Mouse (Mus musculus) heart, embryonic 13.5 days (tissue): ENCODE measurements around the gene Dnaja2. TPM values are rescaled to one million over a fixed set of nuclear protein-coding genes. Genes with fewer than 3 reads are reported as not detected.

Experiments
- ATAC-seq: fragments of 200-750 bp; cut with Nextera tagmentation; 2 replicates; pipeline ENCODE4 v1.8.0; 2017; ENCODE audit warnings: moderate TSS enrichment; ENCODE audit not compliant: insufficient number of reproducible peaks, low FRiP score, low TSS enrichment; ENCODE audit errors: extremely low read depth
- H3K27ac ChIP-seq: fragments of 300-500 bp; sonication (generic); replicated peaks from 2 replicates; pipeline ENCODE4 v1.5.1; 2015; ENCODE audit warnings: moderate library complexity, mild to moderate bottlenecking, inconsistent platforms
- H3K27me3 ChIP-seq: fragments of 300-500 bp; sonication (generic); replicated peaks from 2 replicates; pipeline ENCODE4 v1.6.1; 2015; ENCODE audit warnings: mild to moderate bottlenecking, inconsistent platforms
- H3K36me3 ChIP-seq: fragments of 300-500 bp; sonication (generic); 2 replicates; pipeline ENCODE4 v1.6.1; 2015; ENCODE audit warnings: mild to moderate bottlenecking, inconsistent platforms
- H3K4me1 ChIP-seq: fragments of 300-500 bp; sonication (generic); 2 replicates; pipeline ENCODE4 v1.6.1; 2015; ENCODE audit warnings: inconsistent platforms
- H3K4me2 ChIP-seq: fragments of 300-500 bp; sonication (generic); 2 replicates; pipeline ENCODE4 v1.6.1; 2015; ENCODE audit warnings: inconsistent platforms, mild to moderate bottlenecking, moderate library complexity
- H3K4me3 ChIP-seq: fragments of 300-500 bp; sonication (generic); 2 replicates; pipeline ENCODE4 v1.5.1; 2015; ENCODE audit warnings: moderate library complexity, mild to moderate bottlenecking, inconsistent platforms
- H3K9ac ChIP-seq: fragments of 300-500 bp; sonication (generic); 2 replicates; pipeline ENCODE4 v1.6.1; 2015; ENCODE audit warnings: inconsistent platforms, mild to moderate bottlenecking, moderate library complexity
- H3K9me3 ChIP-seq: fragments of 300-500 bp; sonication (generic); 2 replicates; pipeline ENCODE4 v1.6.1; 2016; ENCODE audit warnings: inconsistent platforms
- WGBS: fragments of 180-500 bp; shearing (Covaris S2); methylation state at CpG from one replicate; pipeline ENCODE4 v1.1.7; 2015; ENCODE audit warnings: mixed read lengths; 5-methylcytosine and 5-hydroxymethylcytosine counted together
- polyA plus RNA-seq: library from polyadenylated mRNA; unstranded; fragments of >200 nt; fragmentation: Nextera tagmentation; extraction: Ambion mirVana; gene quantifications from 2 replicates; pipeline ENCODE4 v1.2.1, GENCODE M21; 2015

The Dnaja2 gene
- polyA plus RNA-seq, 1 experiment from 2014 or later, result 126 TPM

- peaks cover 35% of the 10 kb centered on the region for H3K36me3 ChIP-seq
- no peak overlapping the region for H3K4me3 ChIP-seq
- no peak overlapping the region for H3K9ac ChIP-seq
- WGBS, result 89% methylated on average over 4 of the region's 4 CpGs
- no peaks in the 10 kb centered on the region for H3K27me3 ChIP-seq
- no peak overlapping the region for H3K4me2 ChIP-seq
- ATAC-seq, result no peak
- H3K4me1 ChIP-seq, result peaks cover 8% of the 10 kb centered on the region; the same call in 1 of the 2 replicates
- no peaks in the 10 kb centered on the region for H3K9me3 ChIP-seq
- H3K27ac ChIP-seq, result no peak overlapping the region
Measured at GRCm38 (mm10) chr8:85520586-85520985, 34.6 kb downstream of the Dnaja2 start.

DNA sequence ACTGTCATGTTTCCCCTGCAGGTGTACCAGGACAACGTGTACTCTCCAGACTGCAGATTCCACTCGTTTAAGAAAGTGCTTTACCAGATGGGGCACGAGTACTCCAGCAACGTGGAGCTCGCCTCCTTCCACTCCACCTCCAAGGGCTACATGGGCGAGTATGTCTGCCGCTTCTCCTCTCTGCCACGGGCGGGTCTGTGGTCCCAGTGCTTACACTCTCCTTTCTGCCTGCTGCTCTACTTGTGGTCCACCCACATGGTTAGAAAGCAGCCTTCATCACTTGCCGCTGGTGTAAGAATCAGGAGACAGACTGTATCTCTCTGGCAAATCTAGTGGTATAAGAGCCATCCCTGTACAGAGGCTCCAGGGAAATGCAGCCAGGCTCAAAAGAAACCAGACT lies 37.2 kb downstream of the Dnaja2 start:
- Histone ChIP-seq H3K27me3 (no peaks in the 10 kb centered on the region), H3K4me1 (no peaks in the 10 kb centered on the region), H3K36me3 (peaks cover 29% of the 10 kb centered on the region), H3K4me3 (no peak overlapping the region), H3K4me2 (no peak overlapping the region), H3K9ac (no peak overlapping the region), H3K9me3 (no peaks in the 10 kb centered on the region), H3K27ac (no peak overlapping the region)
- ATAC-seq, result no peak
- 85% methylated on average over 10 of the region's 10 CpGs for WGBS

GRCm38 (mm10) chr8:85517336-85517735 lies 37.8 kb downstream of the Dnaja2 start:
- no peak for ATAC-seq
- Histone ChIP-seq H3K27ac (no peak overlapping the region), H3K4me3 (no peak overlapping the region), H3K4me1 (no peaks in the 10 kb centered on the region), H3K9ac (no peak overlapping the region), H3K36me3 (peaks cover 29% of the 10 kb centered on the region), H3K9me3 (no peaks in the 10 kb centered on the region), H3K4me2 (no peak overlapping the region), H3K27me3 (no peaks in the 10 kb centered on the region)
- WGBS, result 68% methylated on average over 4 of the region's 4 CpGs

DNA sequence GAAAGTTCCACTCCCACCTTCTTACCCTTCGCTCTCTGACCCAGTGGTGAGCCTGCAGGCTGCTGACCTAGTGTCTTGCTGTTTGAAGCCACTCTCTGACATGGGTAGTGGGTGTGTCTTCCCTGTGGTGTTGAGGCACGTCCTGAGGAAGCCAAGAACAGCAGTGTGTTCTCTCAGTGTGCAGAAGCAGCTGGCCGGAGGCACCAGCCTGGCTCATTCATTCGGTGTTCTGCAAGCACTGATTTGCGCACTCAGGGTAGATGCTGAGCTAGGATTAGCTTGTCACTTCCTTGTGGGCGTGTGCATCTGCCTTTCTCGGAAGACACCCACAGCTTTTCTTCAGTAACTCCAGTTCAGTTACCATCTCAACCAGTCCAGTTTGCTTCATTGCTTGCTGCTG lies 39.8 kb downstream of the Dnaja2 start:
- Histone ChIP-seq H3K36me3 (peaks cover 13% of the 10 kb centered on the region), H3K27ac (no peak overlapping the region), H3K9me3 (no peaks in the 10 kb centered on the region), H3K4me2 (no peak overlapping the region), H3K4me3 (no peak overlapping the region), H3K4me1 (no peaks in the 10 kb centered on the region), H3K27me3 (no peaks in the 10 kb centered on the region), H3K9ac (no peak overlapping the region)
- no peak for ATAC-seq
- 64% methylated on average over 7 of the region's 7 CpGs for WGBS

DNA sequence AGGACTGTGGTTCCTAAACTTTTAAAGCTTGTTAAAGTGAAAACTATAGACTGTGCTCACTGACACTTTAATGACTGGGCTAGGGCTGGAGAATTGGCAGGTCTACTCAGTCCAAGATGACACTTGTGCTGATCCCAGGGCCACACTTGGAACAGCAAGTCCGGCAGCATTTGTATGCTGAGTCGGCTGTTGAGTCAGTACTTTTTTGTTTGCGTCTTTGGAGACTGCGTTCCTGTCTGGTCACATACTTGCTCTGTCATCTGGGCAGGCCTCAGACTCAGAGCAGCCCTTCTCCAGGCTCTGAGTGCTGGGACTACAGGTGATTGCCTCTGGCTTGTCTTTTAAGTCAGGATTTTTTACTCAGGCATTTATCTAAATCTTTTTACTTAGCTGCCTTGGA lies 41.9 kb downstream of the Dnaja2 start:
- no peak overlapping the region for H3K9ac ChIP-seq
- no peaks in the 10 kb centered on the region for H3K4me1 ChIP-seq
- H3K4me3 ChIP-seq, result no peak overlapping the region
- H3K27me3 ChIP-seq, result no peaks in the 10 kb centered on the region
- H3K27ac ChIP-seq, result no peak overlapping the region
- peaks cover 12% of the 10 kb centered on the region; the same call in 1 of the 2 replicates for H3K36me3 ChIP-seq
- WGBS, result 83% methylated on average over 4 of the region's 4 CpGs
- H3K4me2 ChIP-seq, result no peak overlapping the region
- no peaks in the 10 kb centered on the region for H3K9me3 ChIP-seq
- no peak for ATAC-seq

DNA sequence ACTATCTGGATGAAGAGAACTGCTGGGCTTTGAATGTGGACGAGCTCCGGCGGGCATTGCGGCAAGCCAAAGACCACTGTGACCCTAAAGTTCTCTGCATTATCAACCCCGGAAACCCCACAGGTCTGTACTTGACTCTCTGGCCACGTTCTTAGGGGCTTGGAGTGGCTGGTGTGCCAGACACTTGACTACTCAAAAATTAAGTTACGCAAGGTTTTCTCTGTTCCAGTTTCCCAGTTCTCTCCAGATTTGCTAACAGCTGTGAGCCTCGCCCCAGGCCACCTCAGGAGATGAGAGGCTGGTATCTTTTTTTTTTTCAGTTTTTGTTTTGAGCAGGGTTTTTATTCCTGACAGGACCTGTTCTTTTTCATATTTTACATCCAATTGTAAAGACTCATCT lies 42.9 kb downstream of the Dnaja2 start:
- Histone ChIP-seq H3K36me3 (peaks cover 14% of the 10 kb centered on the region; the same call in 1 of the 2 replicates), H3K4me1 (no peaks in the 10 kb centered on the region), H3K27me3 (no peaks in the 10 kb centered on the region), H3K27ac (no peak overlapping the region), H3K4me2 (no peak overlapping the region), H3K9me3 (no peaks in the 10 kb centered on the region), H3K4me3 (no peak overlapping the region), H3K9ac (no peak overlapping the region)
- ATAC-seq, result no peak
- 85% methylated on average over 8 of the region's 8 CpGs for WGBS

- Histone ChIP-seq H3K27me3 (no peaks in the 10 kb centered on the region), H3K27ac (no peak overlapping the region), H3K9ac (no peak overlapping the region), H3K9me3 (no peaks in the 10 kb centered on the region), H3K4me2 (no peak overlapping the region), H3K4me3 (no peak overlapping the region), H3K4me1 (no peaks in the 10 kb centered on the region), H3K36me3 (peaks cover 14% of the 10 kb centered on the region; the same call in 1 of the 2 replicates)
- WGBS, result 66% methylated on average over 4 of the region's 4 CpGs
- no peak for ATAC-seq
Measured at GRCm38 (mm10) chr8:85508661-85509060, 46.5 kb downstream of the Dnaja2 start.

- WGBS, result 81% methylated on average over 4 of the region's 4 CpGs
- Histone ChIP-seq H3K9me3 (no peaks in the 10 kb centered on the region), H3K27ac (no peak overlapping the region), H3K27me3 (no peaks in the 10 kb centered on the region), H3K4me3 (no peak overlapping the region), H3K4me1 (peaks cover 2% of the 10 kb centered on the region), H3K4me2 (no peak overlapping the region), H3K36me3 (peaks cover 14% of the 10 kb centered on the region; the same call in 1 of the 2 replicates), H3K9ac (no peak overlapping the region)
- ATAC-seq, result peak; percentile 3; the same call in 1 of the 2 replicates
Measured at GRCm38 (mm10) chr8:85506620-85507019, 48.5 kb downstream of the Dnaja2 start.

GRCm38 (mm10) chr8:85504704-85505103 lies 50.4 kb downstream of the Dnaja2 start:
- no peak for ATAC-seq
- H3K27ac ChIP-seq, result no peak overlapping the region
- peaks cover 14% of the 10 kb centered on the region for H3K4me1 ChIP-seq
- 80% methylated on average over 6 of the region's 6 CpGs for WGBS
- H3K4me2 ChIP-seq, result no peak overlapping the region
- H3K27me3 ChIP-seq, result no peaks in the 10 kb centered on the region
- peaks cover 5% of the 10 kb centered on the region; the same call in 1 of the 2 replicates for H3K36me3 ChIP-seq
- no peak overlapping the region for H3K4me3 ChIP-seq
- H3K9me3 ChIP-seq, result no peaks in the 10 kb centered on the region
- no peak overlapping the region for H3K9ac ChIP-seq

DNA sequence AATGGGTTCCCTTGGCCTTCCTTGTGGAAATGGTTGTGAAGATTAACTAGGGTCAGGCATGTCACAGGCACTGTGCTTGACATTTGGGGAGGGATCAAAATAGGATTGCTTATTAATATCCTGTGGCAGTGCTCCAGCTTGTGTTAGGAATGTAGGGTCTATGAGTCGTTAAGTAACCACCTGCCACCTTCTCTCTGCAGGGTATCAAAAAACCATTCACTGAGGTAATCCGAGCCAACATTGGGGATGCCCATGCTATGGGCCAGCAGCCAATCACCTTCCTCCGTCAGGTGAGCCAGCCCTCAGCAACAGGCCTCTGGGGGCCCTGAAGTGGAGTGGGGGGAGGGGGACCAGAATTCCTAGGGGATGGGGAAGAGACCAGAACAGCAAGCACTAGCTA lies 52.1 kb downstream of the Dnaja2 start:
- Histone ChIP-seq H3K4me3 (no peak overlapping the region), H3K36me3 (0 out of 2 replicates have a peak, but pooled peaks cover under 1% of the 10 kb centered on the region), H3K9ac (no peak overlapping the region), H3K9me3 (no peaks in the 10 kb centered on the region), H3K27ac (no peak overlapping the region), H3K4me2 (no peak overlapping the region), H3K27me3 (no peaks in the 10 kb centered on the region), H3K4me1 (peaks cover 23% of the 10 kb centered on the region)
- 65% methylated on average over 3 of the region's 3 CpGs for WGBS
- ATAC-seq, result no peak

- Histone ChIP-seq H3K27ac (no peak overlapping the region), H3K4me2 (no peak overlapping the region), H3K27me3 (no peaks in the 10 kb centered on the region), H3K4me1 (peaks cover 23% of the 10 kb centered on the region), H3K9me3 (no peaks in the 10 kb centered on the region), H3K4me3 (no peak overlapping the region), H3K36me3 (no peaks in the 10 kb centered on the region), H3K9ac (no peak overlapping the region)
- 71% methylated on average over 2 of the region's 2 CpGs for WGBS
- ATAC-seq, result no peak
Measured at GRCm38 (mm10) chr8:85502381-85502780, 52.8 kb downstream of the Dnaja2 start.

GRCm38 (mm10) chr8:85500955-85501685 lies 54.0 kb downstream of the Dnaja2 start:
- no peak overlapping the region for H3K9ac ChIP-seq
- no peaks in the 10 kb centered on the region for H3K36me3 ChIP-seq
- H3K27ac ChIP-seq, result no peak overlapping the region; the same call in 1 of the 2 replicates
- H3K4me1 ChIP-seq, result peaks cover 23% of the 10 kb centered on the region
- no peaks in the 10 kb centered on the region for H3K27me3 ChIP-seq
- H3K4me3 ChIP-seq, result no peak overlapping the region
- WGBS, result 71% methylated on average over 11 of the region's 11 CpGs
- H3K9me3 ChIP-seq, result no peaks in the 10 kb centered on the region
- no peak for ATAC-seq
- no peak overlapping the region for H3K4me2 ChIP-seq
